Mouse (Mus musculus) ES-E14 (cell line): ENCODE measurements around the gene Ap5s1. TPM values are rescaled to one million over a fixed set of nuclear protein-coding genes. Genes with fewer than 3 reads are reported as not detected.

Experiments
- DNase-seq: peaks from one replicate; pipeline ENCODE4 v3.0.0-alpha.2; 2013; ENCODE audit warnings: low read depth, low spot score
- H3K27ac ChIP-seq: 2 replicates; pipeline ENCODE4 v1.5.1; 2012; ENCODE audit warnings: low read depth, mild to moderate bottlenecking, low read length, moderate library complexity, mixed read lengths; ENCODE audit not compliant: poor library complexity, insufficient read depth, severe bottlenecking
- H3K36me3 ChIP-seq: 2 replicates; pipeline ENCODE4 v1.6.1; 2012; ENCODE audit warnings: mild to moderate bottlenecking, low read length, moderate library complexity, mixed read lengths; ENCODE audit not compliant: control insufficient read depth, poor library complexity, insufficient read depth, severe bottlenecking
- H3K4me1 ChIP-seq, 2 experiments: fragments of 150-350 bp in 1 of 2; sonication (generic) in 1 of 2; 2 replicates each; pipeline ENCODE4 v1.6.1; 2012; ENCODE audit warnings: low read length in 2 of 2, mild to moderate bottlenecking in 1 of 2, mixed read lengths in 1 of 2; ENCODE audit not compliant: control insufficient read depth in 2 of 2, insufficient read depth in 2 of 2, poor library complexity in 1 of 2
- H3K4me3 ChIP-seq, 2 experiments: fragments of 150-350 bp in 1 of 2; sonication (generic) in 1 of 2; 2 replicates each; pipeline ENCODE4 v1.5.1; 2012; ENCODE audit warnings: low read length in 2 of 2, low read depth in 1 of 2, mild to moderate bottlenecking in 1 of 2, mixed read lengths in 1 of 2; ENCODE audit not compliant: insufficient read depth in 1 of 2, poor library complexity in 1 of 2, severe bottlenecking in 1 of 2
- H3K9ac ChIP-seq: 2 replicates; pipeline ENCODE4 v1.6.1; 2012; ENCODE audit warnings: low read depth, mild to moderate bottlenecking, low read length, mixed read lengths; ENCODE audit not compliant: poor library complexity, insufficient read depth, severe bottlenecking
- H3K9me3 ChIP-seq: fragments of 150-350 bp; sonication (generic); 2 replicates; pipeline ENCODE4 v1.6.1; 2012; ENCODE audit warnings: low read depth, mild to moderate bottlenecking, low read length; ENCODE audit not compliant: control insufficient read depth, insufficient read depth
- CHD2 ChIP-seq: IDR thresholded peaks from 2 replicates; pipeline ENCODE4 v1.6.1; 2014; ENCODE audit warnings: mild to moderate bottlenecking, low read depth, low read length, inconsistent platforms
- HCFC1 ChIP-seq: IDR thresholded peaks from 2 replicates; pipeline ENCODE4 v1.6.1; 2012; ENCODE audit warnings: low read length, inconsistent platforms, borderline replicate concordance; ENCODE audit not compliant: insufficient read depth
- MAFK ChIP-seq: IDR thresholded peaks from 2 replicates; pipeline ENCODE4 v1.6.1; 2014; ENCODE audit warnings: mild to moderate bottlenecking, low read depth, low read length, inconsistent platforms; ENCODE audit not compliant: insufficient read depth
- ZC3H11A ChIP-seq: IDR thresholded peaks from 2 replicates; pipeline ENCODE4 v1.6.1; 2012; ENCODE audit warnings: low read depth, mild to moderate bottlenecking, inconsistent platforms, low read length, borderline replicate concordance
- ZNF384 ChIP-seq: IDR thresholded peaks from 2 replicates; pipeline ENCODE4 v1.6.1; 2012; ENCODE audit warnings: low read depth, low read length, inconsistent platforms
- in situ Hi-C, 2 experiments: fragments of 600-800 bp; cut with MboI; formaldehyde crosslinking; loops; one replicate each; pipeline ENCODE4 v1.15.1; 2025; ENCODE audit warnings: low sequenced_read_pairs in 2 of 2, inconsistent platforms in 1 of 2; ENCODE audit not compliant: unreplicated experiment in 2 of 2
- total RNA-seq: library from RNA; depleted of rRNA; stranded (reverse); fragments of 300-350 nt; gene quantifications from 2 replicates; pipeline ENCODE4 v1.2.3, GENCODE M21; 2012

Ap5s1 gene
- total RNA-seq, 1 experiment, result 7.9 TPM

GRCm38 (mm10) chr2:131234970-131235635 lies 28.2 kb downstream of the Ap5s1 start:
- TF ChIP-seq ZC3H11A (no peak), ZNF384 (no peak), HCFC1 (no peak), MAFK (no peak), CHD2 (no peak)
- Histone ChIP-seq H3K4me1 (peaks cover 5 to 8% of the 10 kb centered on the region in 2 experiments; a peak in 3 of 4 replicates), H3K27ac (no peak overlapping the region), H3K36me3 (peaks cover 3% of the 10 kb centered on the region; the same call in 1 of the 2 replicates), H3K9ac (no peak overlapping the region), H3K9me3 (no peaks in the 10 kb centered on the region), H3K4me3 (peak overlapping the region in 1 of 2 experiments; percentile 64; a peak in 1 of 4 replicates)
- no peak for DNase-seq
- in situ Hi-C loops, result no loop called here

- H3K4me1 ChIP-seq, result 0 out of 4 replicates have a peak, but pooled peaks cover 0 to 1% of the 10 kb centered on the region in 2 experiments
- H3K9me3 ChIP-seq, result no peaks in the 10 kb centered on the region
- H3K36me3 ChIP-seq, result peaks cover 36% of the 10 kb centered on the region
- H3K9ac ChIP-seq, result no peak overlapping the region
- in situ Hi-C loops, result no loop called here
- TF ChIP-seq MAFK, result no peak
- no peak for TF ChIP-seq HCFC1
- no peak for TF ChIP-seq ZC3H11A
- TF ChIP-seq CHD2, result no peak
- no peak for TF ChIP-seq ZNF384
- no peak for DNase-seq
- H3K27ac ChIP-seq, result no peak overlapping the region
- H3K4me3 ChIP-seq, result no peak overlapping the region
Measured at GRCm38 (mm10) chr2:131242180-131242579, 35.3 kb downstream of the Ap5s1 start.

- no peak for DNase-seq
- no peak overlapping the region for H3K27ac ChIP-seq
- H3K9ac ChIP-seq, result no peak overlapping the region
- H3K4me3 ChIP-seq, result no peak overlapping the region
- no peaks in the 10 kb centered on the region for H3K9me3 ChIP-seq
- peaks cover 39% of the 10 kb centered on the region for H3K36me3 ChIP-seq
- in situ Hi-C loops, result no loop called here
- no peak for TF ChIP-seq ZNF384
- H3K4me1 ChIP-seq, result 0 out of 4 replicates have a peak, but pooled peaks cover 0 to 1% of the 10 kb centered on the region in 2 experiments
Measured at GRCm38 (mm10) chr2:131242929-131243328, 36.1 kb downstream of the Ap5s1 start.

- H3K4me3 ChIP-seq, result no peak overlapping the region
- H3K4me1 ChIP-seq, result no peaks in the 10 kb centered on the region; a peak in 2 of 4 replicates
- no peaks in the 10 kb centered on the region for H3K36me3 ChIP-seq
- in situ Hi-C loops, result no loop called here
- H3K9me3 ChIP-seq, result no peaks in the 10 kb centered on the region
- H3K9ac ChIP-seq, result no peak overlapping the region
- TF ChIP-seq HCFC1 (no peak), ZC3H11A (peak; percentile 78)
- H3K27ac ChIP-seq, result no peak overlapping the region
- peak; percentile 66 for DNase-seq
Measured at GRCm38 (mm10) chr2:131253681-131254328, 46.9 kb downstream of the Ap5s1 start.

GRCm38 (mm10) chr2:131254329-131254713 lies 47.4 kb downstream of the Ap5s1 start:
- H3K9ac ChIP-seq, result no peak overlapping the region
- H3K9me3 ChIP-seq, result no peaks in the 10 kb centered on the region
- DNase-seq, result no peak
- TF ChIP-seq CHD2 (no peak), ZC3H11A (no peak), MAFK (no peak), HCFC1 (no peak), ZNF384 (no peak)
- in situ Hi-C loops, result no loop called here
- no peaks in the 10 kb centered on the region for H3K36me3 ChIP-seq
- no peak overlapping the region for H3K27ac ChIP-seq
- H3K4me3 ChIP-seq, result no peak overlapping the region
- no peaks in the 10 kb centered on the region; a peak in 2 of 4 replicates for H3K4me1 ChIP-seq
